In genomic region chr11:68356901-68357300, GRCm38 (mm10) we compare ENCODE assay signal across 26 mouse cellular contexts. TPM values are rescaled to one million over a fixed set of nuclear protein-coding genes. Genes with fewer than 3 reads are reported as not detected.
"Had no signal": no experiment of that assay in that cellular context is flagged by ENCODE, and none has a peak within 500 bp of the region (broad histone marks: within the 10 kb centered on the region; RNA-seq: fewer than 3 reads in every experiment).

No protein-coding gene starts in this region.

- DNase-seq: gastrocnemius, adult 2 months; gastrocnemius, postnatal 10 days; gastrocnemius, postnatal 25 days; heart, adult 18-20 months; heart, postnatal 10 days; heart, postnatal 4 days; kidney, adult 18-20 months; kidney, adult 8-10 months; kidney, postnatal 10 days; kidney, postnatal 25 days; kidney, postnatal 4 days; liver; liver, embryonic 13.5 days had no signal

- H3K4me2 ChIP-seq: heart, embryonic 12.5 days; hindbrain, embryonic 12.5 days; hindbrain, embryonic 14.5 days; intestine, embryonic 15.5 days; limb, embryonic 12.5 days; liver, embryonic 11.5 days; liver, embryonic 13.5 days; liver, embryonic 15.5 days had no signal

- H3K27me3 ChIP-seq: heart, embryonic 12.5 days; hindbrain, embryonic 12.5 days; intestine, embryonic 15.5 days; limb, embryonic 12.5 days; liver, embryonic 13.5 days; liver, embryonic 15.5 days had no signal

- H3K4me1 ChIP-seq: hindbrain, embryonic 12.5 days; intestine, embryonic 15.5 days; limb, embryonic 12.5 days; liver, embryonic 13.5 days; liver, embryonic 15.5 days had no signal

- H3K4me3 ChIP-seq: gastrocnemius, adult 2 months; heart, embryonic 10.5 days; heart, embryonic 12.5 days; hindbrain, embryonic 12.5 days; intestine, embryonic 15.5 days; layer of hippocampus, adult 2 months; limb, embryonic 10.5 days; limb, embryonic 12.5 days; liver, embryonic 13.5 days; liver, embryonic 15.5 days had no signal

- H3K36me3 ChIP-seq: heart, embryonic 10.5 days; heart, embryonic 12.5 days; hindbrain, embryonic 12.5 days; intestine, embryonic 15.5 days; limb, embryonic 12.5 days; liver, embryonic 13.5 days; liver, embryonic 15.5 days had no signal

- H3K9ac ChIP-seq: heart, embryonic 12.5 days; hindbrain, embryonic 12.5 days; hindbrain, embryonic 14.5 days; intestine, embryonic 15.5 days; limb, embryonic 12.5 days; liver, embryonic 13.5 days; liver, embryonic 15.5 days had no signal

- H3K9me3 ChIP-seq: heart, embryonic 10.5 days; hindbrain, embryonic 12.5 days; intestine, embryonic 15.5 days; limb, embryonic 10.5 days; limb, embryonic 12.5 days; liver, embryonic 13.5 days; liver, embryonic 15.5 days had no signal

- H3K27ac ChIP-seq: gastrocnemius, adult 2 months; heart, embryonic 10.5 days; hindbrain, embryonic 12.5 days; hindbrain, embryonic 14.5 days; intestine, embryonic 15.5 days; layer of hippocampus, adult 2 months; limb, embryonic 10.5 days; limb, embryonic 12.5 days; liver, embryonic 13.5 days; liver, embryonic 15.5 days had no signal

- ATAC-seq: inflammation-experienced regulatory T-cells, adult 6 months; intestine, embryonic 15.5 days; intestine, postnatal 0 days had no signal

RNA-seq across cellular contexts. Expression of gene Ntn1, which starts 43.7 kb away (rescaled TPM):
- total RNA-seq: granulocyte monocyte progenitor cell, adult 5-6 weeks had no signal
